Mouse (Mus musculus): ENCODE measurements around the gene Sun1.

DNA sequence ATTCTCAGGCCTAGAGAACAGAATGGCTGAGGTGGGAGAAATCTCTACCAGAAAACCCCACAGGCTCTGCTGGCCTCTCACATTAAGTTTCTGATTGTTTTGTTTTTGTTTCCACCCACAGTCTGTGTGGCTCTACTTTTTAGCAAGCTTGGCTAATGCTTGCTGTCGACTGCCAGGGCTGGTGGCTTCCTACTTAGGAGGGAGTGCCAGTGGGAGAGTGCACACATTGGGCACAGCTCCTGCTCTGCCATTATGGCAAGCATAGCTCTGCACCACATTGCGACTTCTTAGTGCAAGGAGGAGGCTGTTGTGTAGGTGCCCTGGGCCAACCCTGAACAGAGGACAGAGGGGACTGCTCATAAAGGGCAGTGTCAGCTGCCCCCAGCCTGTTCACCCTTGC lies 17.3 kb upstream of the Sun1 start:
- TF ChIP-seq CTCF (IDR thresholded peaks at IDR 0.05; ENCODE audit: control insufficient read depth, insufficient read depth, insufficient replicate concordance, low read depth, low read length) (no peak), POLR2A (IDR thresholded peaks at IDR 0.05; ENCODE audit: control insufficient read depth, low read depth, low read length) (no peak)
